Mouse (Mus musculus) embryo, embryonic 11.5 days (tissue): ENCODE measurements around the gene Asb3.
"Not testable (repeated sequence)": the region's sequence is repeated elsewhere in the genome, so short reads cannot be mapped to it uniquely, and the experiment has no call there.

Experiments
- DNase-seq: peaks from one replicate; pipeline ENCODE4 v3.0.0-alpha.2; 2012; ENCODE audit warnings: low read depth, low spot score

The Asb3 gene

DNA sequence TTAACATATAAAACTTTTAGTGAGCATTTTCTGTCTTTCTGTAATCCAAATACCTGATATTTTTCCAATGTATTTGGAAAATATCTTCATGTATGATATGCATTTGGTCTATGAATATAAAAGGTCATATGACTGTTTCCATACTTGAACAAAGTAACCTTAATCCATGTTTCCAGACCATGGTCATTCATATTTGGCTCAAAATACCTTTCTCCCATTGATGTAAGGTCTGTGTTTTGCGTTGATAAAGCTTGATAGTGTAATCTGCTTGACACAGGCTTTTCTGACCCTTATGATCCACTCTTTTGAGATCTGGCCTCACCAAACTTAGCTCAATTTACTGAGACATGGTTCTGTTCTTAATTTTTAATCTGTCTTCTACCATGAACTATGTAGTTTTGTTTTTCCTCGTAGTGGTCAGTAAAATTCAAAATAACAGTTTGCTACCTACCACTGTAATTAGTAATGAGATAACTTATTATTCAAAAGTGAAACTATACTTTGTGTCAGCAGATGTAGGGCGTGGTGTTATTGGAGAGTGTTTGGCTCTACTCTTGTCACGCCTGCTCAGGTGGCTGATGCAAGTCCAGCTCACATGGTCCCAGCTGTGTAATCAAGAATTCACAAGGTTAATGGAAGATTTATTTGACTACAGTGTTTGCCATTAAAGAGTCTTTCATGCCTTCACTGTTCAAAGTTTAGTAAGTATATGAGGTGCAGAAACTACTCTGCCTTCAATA lies 116.1 kb downstream of the Asb3 start:
- no peak for DNase-seq

- not testable (repeated sequence) for DNase-seq
Observed at GRCm38 (mm10) chr11:31009668-31010067, 124.5 kb downstream of the Asb3 start.

GRCm38 (mm10) chr11:31017466-31017865 lies 132.2 kb downstream of the Asb3 start:
- not testable (repeated sequence) for DNase-seq

DNA sequence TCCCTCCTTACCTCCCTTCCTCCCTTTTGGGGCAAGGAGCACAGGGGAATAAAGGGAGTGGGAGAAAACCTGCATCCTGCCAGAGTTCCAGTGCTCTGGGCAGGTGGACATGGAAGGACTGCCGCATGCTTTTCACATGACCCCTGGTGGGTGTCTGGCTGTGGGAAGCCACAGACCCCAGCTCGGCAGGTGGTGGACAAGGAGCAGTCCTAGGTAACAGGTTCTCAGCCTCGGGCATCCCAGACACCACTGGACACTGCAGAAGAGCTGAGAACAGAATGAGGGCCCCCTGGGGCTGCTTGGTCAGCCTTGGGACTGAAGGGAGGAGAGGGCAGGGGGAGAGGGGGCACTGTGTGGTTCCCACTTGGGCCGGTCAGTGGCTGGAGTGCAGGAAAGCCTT lies 149.7 kb downstream of the Asb3 start:
- DNase-seq, result no peak

- DNase-seq, result no peak
Observed at GRCm38 (mm10) chr11:31089973-31090372, 204.8 kb downstream of the Asb3 start.

GRCm38 (mm10) chr11:31090478-31090978 lies 205.3 kb downstream of the Asb3 start:
- no peak for DNase-seq

DNA sequence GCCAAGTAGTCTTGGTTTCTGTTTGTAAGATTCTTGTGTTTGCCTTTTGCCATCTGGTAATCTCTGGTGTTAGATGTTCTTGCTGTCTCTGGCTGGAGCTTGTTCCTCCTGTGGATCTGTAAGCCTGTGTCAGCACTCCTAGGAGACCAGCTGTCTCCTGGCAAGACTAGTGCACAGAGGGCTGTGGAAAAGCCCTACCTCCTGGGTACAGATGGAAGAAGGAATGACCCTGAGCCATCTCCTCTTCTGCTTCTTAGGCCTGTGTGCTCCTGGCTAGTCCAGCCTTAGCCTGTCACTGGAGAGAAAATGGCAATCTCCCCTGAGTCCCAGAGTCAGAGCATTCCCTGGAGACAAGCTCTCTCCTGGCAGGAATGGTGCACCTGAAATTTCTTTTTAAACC lies 214.3 kb downstream of the Asb3 start:
- not testable (repeated sequence) for DNase-seq

DNA sequence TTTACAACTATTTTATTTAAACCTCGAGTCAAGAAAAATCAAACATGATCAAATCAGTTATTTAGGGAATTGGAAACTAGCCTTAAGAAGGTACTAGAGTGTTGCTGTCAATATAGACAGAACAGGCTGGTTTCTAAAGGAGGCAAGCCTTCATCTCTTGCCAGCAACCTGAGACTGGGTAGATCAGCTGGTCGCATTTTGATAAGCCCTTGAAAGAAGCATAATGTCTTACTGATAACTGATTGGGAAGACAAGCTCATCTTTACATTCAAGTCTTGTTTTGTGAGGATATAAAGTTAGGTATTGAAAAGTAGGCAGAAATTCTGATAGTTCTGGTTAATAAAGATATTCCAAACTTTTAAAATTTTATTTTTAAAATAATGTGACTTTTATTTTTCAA lies 217.0 kb downstream of the Asb3 start:
- DNase-seq, result no peak

DNA sequence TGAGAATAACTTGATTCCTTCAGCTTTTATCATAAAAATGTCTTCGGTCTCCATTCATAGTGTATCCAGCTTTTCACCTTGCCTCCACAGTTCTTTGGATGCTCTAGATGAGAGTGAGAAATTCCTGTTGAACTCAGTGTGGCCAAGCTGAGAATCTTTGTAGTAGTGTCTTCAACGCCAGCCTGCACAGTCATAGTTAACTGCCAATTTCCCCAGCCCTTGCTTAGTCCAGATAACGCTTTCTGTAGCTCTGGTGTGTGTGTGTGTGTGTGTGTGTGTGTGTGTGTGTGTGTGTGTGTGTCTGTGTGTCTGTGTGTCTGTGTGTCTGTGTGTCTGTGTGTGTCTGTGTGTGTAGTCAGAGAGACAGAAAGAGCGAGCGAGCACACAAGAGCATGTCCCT lies 220.1 kb downstream of the Asb3 start:
- DNase-seq, result no peak

DNA sequence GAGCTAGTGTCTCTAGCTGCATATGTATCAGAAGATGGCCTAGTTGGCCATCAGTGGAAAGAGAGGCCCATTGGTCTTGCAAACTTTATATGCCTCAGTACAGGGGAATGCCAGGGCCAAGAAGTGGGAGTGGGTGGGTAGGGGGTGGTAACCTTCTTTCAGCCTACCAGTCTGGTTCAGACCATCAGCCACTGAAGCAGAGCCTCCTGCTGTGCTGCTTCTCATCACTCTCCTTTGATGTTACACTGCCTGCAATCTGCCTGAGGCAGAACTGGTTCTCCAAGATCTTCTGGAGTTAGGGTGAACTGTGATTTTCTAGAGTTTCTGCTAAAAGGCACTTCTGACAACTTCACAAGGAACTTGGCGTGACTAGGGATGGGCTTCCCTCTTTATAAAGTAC lies 241.7 kb downstream of the Asb3 start:
- DNase-seq, result not testable (repeated sequence)

- not testable (repeated sequence) for DNase-seq
Observed at GRCm38 (mm10) chr11:31133726-31134125, 248.5 kb downstream of the Asb3 start.

- not testable (repeated sequence) for DNase-seq
Observed at GRCm38 (mm10) chr11:31134824-31135223, 249.6 kb downstream of the Asb3 start.

DNA sequence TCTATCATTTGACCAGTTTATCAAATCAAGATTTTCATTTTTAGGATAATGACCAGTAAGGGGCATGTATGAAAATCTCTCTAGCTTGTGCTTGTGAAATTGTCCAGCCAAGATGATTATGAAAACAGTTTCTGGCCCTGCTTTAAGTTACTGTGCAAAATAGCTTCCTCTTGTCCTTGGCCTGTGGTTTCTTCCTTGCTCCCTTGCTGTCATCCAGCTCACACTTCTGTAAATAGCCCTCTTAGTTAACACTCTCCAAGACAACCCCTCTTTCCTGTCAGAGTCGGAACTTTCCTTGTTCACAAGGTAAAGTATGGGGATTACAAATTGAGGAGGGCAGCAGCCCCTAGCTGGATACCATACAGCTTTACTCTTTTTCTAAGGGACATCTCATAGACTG lies 253.2 kb downstream of the Asb3 start:
- not testable (repeated sequence) for DNase-seq
